Mouse (Mus musculus) limb, embryonic 12.5 days (tissue): ENCODE measurements around the gene Orm1. TPM values are rescaled to one million over a fixed set of nuclear protein-coding genes. Genes with fewer than 3 reads are reported as not detected.

Experiments
- ATAC-seq: fragments of 200-750 bp; cut with Nextera tagmentation; 2 replicates; pipeline ENCODE4 v1.8.0; 2017; ENCODE audit warnings: low read depth, moderate TSS enrichment; ENCODE audit not compliant: insufficient number of reproducible peaks, insufficient read depth, low FRiP score, low TSS enrichment
- H3K27ac ChIP-seq: fragments of 300-500 bp; sonication (generic); 2 replicates; pipeline ENCODE4 v1.5.1; 2016; ENCODE audit warnings: mild to moderate bottlenecking, moderate library complexity
- H3K27me3 ChIP-seq: fragments of 300-500 bp; sonication (generic); 2 replicates; pipeline ENCODE4 v1.6.1; 2016; ENCODE audit warnings: mild to moderate bottlenecking, moderate library complexity
- H3K36me3 ChIP-seq: fragments of 300-500 bp; sonication (generic); 2 replicates; pipeline ENCODE4 v1.6.1; 2016; ENCODE audit warnings: mild to moderate bottlenecking, moderate library complexity
- H3K4me1 ChIP-seq: fragments of 300-500 bp; sonication (generic); replicated peaks from 2 replicates; pipeline ENCODE4 v1.6.1; 2016
- H3K4me2 ChIP-seq: fragments of 300-500 bp; sonication (generic); 2 replicates; pipeline ENCODE4 v1.6.1; 2016; ENCODE audit warnings: mild to moderate bottlenecking, moderate library complexity
- H3K4me3 ChIP-seq: fragments of 300-500 bp; sonication (generic); replicated peaks from 2 replicates; pipeline ENCODE4 v1.5.1; 2016; ENCODE audit warnings: mild to moderate bottlenecking
- H3K9ac ChIP-seq: fragments of 300-500 bp; sonication (generic); replicated peaks from 2 replicates; pipeline ENCODE4 v1.6.1; 2016; ENCODE audit warnings: mild to moderate bottlenecking, moderate library complexity
- H3K9me3 ChIP-seq: fragments of 300-500 bp; sonication (generic); 2 replicates; pipeline ENCODE4 v1.6.1; 2016; ENCODE audit warnings: mild to moderate bottlenecking, moderate library complexity
- WGBS: fragments of 180-500 bp; shearing (Covaris S2); methylation state at CpG from one replicate; pipeline ENCODE4 v1.1.7; 2016; 5-methylcytosine and 5-hydroxymethylcytosine counted together
- polyA plus RNA-seq: library from polyadenylated mRNA; unstranded; fragments of >200 nt; fragmentation: Nextera tagmentation; extraction: Ambion mirVana; gene quantifications from 2 replicates; pipeline ENCODE4 v1.2.1, GENCODE M21; 2016

Orm1 gene
- not detected in 2 replicates for polyA plus RNA-seq

DNA sequence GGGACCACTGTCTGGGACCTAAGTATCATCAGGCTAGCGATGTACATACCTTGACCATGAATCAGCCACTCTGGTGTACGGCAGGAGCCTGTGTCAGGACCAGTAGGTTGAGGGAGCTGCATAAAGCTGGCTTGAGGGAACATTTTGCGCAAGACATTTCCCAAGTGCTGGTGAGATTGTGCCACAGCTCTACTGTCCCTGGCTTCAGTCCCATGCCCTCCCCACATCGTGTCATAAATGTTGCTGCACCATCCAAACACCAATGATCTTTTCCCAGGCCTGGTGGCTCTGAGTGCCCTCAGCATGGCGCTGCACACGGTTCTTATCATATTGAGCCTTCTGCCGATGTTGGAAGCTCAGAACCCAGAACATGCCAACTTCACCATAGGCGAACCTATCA, at the start of gene Orm1:
Orm1 (plus strand) TSS at position 266 of the 400 bp plus-strand sequence.
- no peaks in the 10 kb centered on the region for H3K36me3 ChIP-seq
- no peaks in the 10 kb centered on the region for H3K27me3 ChIP-seq
- H3K4me1 ChIP-seq: peaks cover 4% of the 10 kb centered on the region; the same call in 1 of the 2 replicates
- 87% methylated on average over 8 of the region's 8 CpGs for WGBS
- H3K9ac ChIP-seq: no peak within 1 kb of the TSS
- no peak within 1 kb of the TSS for H3K4me2 ChIP-seq
- ATAC-seq: no peak
- H3K4me3 ChIP-seq: no peak within 1 kb of the TSS
- no peaks in the 10 kb centered on the region for H3K9me3 ChIP-seq
- no peak within 1 kb of the TSS for H3K27ac ChIP-seq

DNA sequence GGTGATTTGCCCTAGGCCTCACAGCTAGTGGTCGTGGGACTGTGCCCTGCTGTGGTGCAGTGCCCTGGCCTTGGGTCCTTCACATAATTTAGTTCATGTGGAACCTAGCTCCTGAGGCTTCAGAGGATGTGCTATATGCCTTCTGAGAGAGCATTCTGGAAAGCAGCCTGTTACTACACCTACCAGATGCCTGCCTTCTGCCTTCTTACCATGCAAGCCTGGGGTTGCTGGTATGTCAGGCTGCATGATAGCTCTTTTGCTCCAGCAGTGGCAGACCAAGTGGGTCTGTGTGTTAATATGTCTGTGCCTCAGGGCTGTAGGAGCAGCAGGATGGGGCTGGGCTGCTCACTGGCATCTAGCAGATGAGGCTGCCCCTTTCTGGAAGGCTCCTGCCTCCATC, 48.7 kb upstream of the Orm1 start:
- peaks cover 80% of the 10 kb centered on the region for H3K36me3 ChIP-seq
- no peak overlapping the region for H3K4me3 ChIP-seq

DNA sequence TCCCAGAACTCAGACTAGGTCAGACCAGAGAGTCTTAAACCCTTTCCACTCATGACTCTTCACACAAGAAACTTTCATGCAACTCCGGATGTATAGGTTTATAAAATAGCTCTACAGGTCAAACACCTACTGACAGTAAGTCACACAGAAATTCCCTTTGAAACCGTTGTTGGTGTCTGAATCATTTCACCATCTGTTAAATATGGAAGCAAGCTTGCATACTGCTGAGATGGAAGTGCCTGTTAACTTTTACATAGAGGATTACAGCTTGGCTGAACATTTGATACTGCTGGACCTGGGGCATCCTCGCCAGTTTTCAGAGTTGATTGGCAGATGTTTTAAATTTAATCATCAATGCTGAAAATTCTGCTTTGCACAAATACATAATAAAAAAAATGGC, 48.1 kb upstream of the Orm1 start:
- ATAC-seq: no peak
- Histone ChIP-seq H3K4me1 (peaks cover 4% of the 10 kb centered on the region), H3K9ac (no peak overlapping the region), H3K27me3 (no peaks in the 10 kb centered on the region), H3K4me3 (no peak overlapping the region), H3K36me3 (peaks cover 86% of the 10 kb centered on the region), H3K4me2 (no peak overlapping the region), H3K9me3 (no peaks in the 10 kb centered on the region), H3K27ac (no peak overlapping the region)
- 67% methylated on average over 3 of the region's 3 CpGs for WGBS

More for the DNA sequence above, 48.7 kb upstream of the Orm1 start:
- no peaks in the 10 kb centered on the region for H3K27me3 ChIP-seq
- peaks cover 10% of the 10 kb centered on the region for H3K4me1 ChIP-seq
- no peak for ATAC-seq
- no peak overlapping the region for H3K4me2 ChIP-seq
- 72% methylated on average over 1 of the region's 1 CpGs for whole genome bisulfite sequencing
- H3K9ac ChIP-seq: no peak overlapping the region
- no peaks in the 10 kb centered on the region for H3K9me3 ChIP-seq
- H3K27ac ChIP-seq: no peak overlapping the region; the same call in 1 of the 2 replicates

DNA sequence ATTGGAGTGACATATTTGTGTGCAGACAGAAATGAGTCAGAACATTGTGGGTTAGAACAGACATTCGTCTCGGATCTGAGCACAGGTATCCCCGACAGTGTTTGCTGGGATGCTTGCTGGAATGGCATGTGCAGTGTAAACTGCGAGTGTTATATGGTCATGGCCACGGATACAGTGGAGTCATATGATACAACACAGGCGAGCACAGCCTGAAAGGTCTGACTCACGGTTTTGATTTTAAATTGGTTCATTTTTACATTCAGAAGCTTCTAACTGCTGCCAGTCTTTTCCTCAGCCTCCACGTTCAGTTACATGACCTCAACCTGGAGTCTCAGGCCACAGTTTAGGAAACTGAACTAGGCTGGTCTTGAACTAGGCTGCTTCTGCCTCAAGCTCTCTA, 47.5 kb upstream of the Orm1 start:
- ATAC-seq: no peak
- no peaks in the 10 kb centered on the region for H3K27me3 ChIP-seq
- peaks cover 87% of the 10 kb centered on the region for H3K36me3 ChIP-seq
- H3K9ac ChIP-seq: no peak overlapping the region
- H3K4me2 ChIP-seq: no peak overlapping the region
- H3K4me1 ChIP-seq: no peaks in the 10 kb centered on the region
- no peak overlapping the region for H3K27ac ChIP-seq
- H3K4me3 ChIP-seq: no peak overlapping the region
- H3K9me3 ChIP-seq: no peaks in the 10 kb centered on the region
- 83% methylated on average over 8 of the region's 8 CpGs for WGBS

DNA sequence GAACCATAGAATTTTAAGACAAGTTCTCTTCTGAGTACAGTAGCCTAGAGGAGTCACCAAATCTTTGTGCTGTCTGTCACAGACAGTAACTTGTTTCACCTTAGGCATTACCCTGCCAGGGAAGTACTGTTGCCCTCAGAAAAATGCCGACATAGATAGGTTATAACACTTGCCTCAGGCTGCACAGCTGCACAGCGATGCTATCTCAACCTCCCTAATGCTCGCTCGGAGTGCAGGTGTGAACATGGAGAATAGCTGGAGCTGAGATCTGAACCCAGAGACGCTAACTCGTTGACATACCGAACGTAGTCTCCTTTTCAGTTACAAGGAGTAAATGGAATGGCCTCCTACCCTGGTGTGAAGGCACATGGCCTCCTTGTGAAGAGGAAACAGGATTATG, 46.2 kb upstream of the Orm1 start:
- peaks cover 90% of the 10 kb centered on the region for H3K36me3 ChIP-seq
- no peak for ATAC-seq
- H3K4me1 ChIP-seq: no peaks in the 10 kb centered on the region
- no peaks in the 10 kb centered on the region for H3K9me3 ChIP-seq
- H3K27ac ChIP-seq: no peak overlapping the region
- H3K27me3 ChIP-seq: no peaks in the 10 kb centered on the region
- no peak overlapping the region for H3K4me3 ChIP-seq
- no peak overlapping the region for H3K9ac ChIP-seq
- 86% methylated on average over 8 of the region's 8 CpGs for WGBS
- no peak overlapping the region for H3K4me2 ChIP-seq

DNA sequence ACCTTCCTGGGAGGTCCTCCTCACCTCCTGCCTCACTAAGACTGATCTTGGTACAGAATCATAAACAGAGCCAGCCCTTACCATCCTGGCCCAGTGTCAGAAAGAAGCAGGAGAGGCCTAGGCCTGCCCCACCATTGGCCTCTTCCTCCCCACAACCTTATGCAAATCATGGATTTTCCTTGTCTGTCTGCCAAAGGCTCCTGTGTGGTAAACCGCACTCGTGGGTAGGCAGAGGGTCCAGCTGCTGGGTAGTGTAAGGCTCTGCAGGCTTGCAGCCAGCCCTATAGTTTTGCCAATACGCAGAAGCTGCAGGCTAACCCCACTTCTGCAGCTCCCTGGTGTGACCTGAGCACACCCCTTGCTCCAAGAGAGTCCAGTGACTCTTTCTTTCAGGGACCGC, 41.7 kb upstream of the Orm1 start:
- Histone ChIP-seq H3K27ac (no peak overlapping the region), H3K36me3 (peaks cover 83% of the 10 kb centered on the region), H3K9ac (no peak overlapping the region), H3K4me2 (no peak overlapping the region), H3K27me3 (no peaks in the 10 kb centered on the region), H3K4me3 (no peak overlapping the region), H3K9me3 (no peaks in the 10 kb centered on the region), H3K4me1 (no peaks in the 10 kb centered on the region)
- no peak for ATAC-seq
- WGBS: 59% methylated on average over 4 of the region's 4 CpGs

DNA sequence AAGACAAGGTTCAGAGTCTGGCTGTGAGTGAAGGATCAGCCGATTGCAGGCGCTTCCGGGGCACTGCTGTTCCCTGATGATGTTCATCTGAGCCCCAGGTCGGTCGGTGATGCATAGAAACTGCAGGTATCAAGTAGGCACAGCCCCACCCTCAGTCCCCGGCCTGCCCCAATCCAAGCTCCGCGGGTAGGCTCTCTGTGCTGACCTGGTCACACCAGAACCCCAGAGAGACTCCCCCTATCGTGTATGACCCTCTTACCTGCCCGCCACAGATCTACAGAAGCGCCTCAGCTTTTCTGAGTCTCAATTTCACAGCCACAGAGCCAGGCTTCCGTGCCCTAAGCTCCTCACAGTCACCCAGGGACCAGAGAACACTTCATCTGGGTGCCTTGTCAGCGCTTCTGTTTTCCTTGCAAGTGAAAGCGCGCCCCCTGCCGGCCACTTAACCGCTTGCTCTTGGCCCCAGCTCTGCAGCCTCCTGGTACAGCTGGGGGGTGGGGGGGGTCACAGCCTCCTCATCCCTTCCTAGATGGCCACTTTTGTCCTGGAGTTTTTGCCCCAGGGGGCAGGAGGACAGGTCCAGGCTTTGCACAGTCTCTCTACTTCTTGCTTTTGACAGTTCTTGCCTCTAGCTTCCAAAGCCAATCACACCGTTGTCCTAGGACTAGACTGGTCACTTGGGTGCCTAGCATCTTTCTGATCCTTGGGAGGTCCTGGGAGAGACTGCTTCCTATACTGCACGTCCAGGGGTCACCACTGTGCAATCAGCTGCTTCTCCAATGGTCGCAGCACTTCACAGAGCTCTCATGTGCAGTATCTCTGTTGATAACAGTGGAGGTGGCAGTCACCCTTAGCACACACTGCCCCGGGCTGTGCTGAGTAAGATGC, 36.9 kb upstream of the Orm1 start:
- Histone ChIP-seq H3K36me3 (peaks cover 88% of the 10 kb centered on the region), H3K4me2 (no peak overlapping the region), H3K4me1 (no peaks in the 10 kb centered on the region), H3K4me3 (no peak overlapping the region), H3K9me3 (no peaks in the 10 kb centered on the region), H3K9ac (no peak overlapping the region), H3K27ac (no peak overlapping the region), H3K27me3 (no peaks in the 10 kb centered on the region)
- WGBS: 32% methylated on average over 21 of the region's 21 CpGs
- 0 out of 2 replicates have a peak, but pooled peaks have one; percentile 39 for ATAC-seq

DNA sequence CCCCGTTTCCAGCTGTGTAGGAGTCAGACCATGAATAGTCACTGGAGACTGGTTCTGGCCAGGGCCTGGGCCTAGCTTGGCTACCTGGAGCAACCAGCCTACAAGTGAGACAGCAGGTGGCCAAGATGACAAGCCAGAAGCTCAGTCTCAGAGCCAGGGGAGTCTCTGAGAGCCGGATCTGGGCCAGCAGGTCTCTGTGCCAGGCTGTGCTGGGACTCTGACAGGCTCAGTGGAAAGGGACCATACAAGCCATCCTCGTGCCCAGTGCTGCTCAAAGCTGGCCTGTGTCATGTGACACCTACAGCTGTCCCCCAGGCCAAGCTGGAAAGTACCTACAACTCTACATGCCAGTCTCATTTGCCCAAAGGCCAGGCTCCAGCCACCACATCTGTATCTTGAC, 36.0 kb upstream of the Orm1 start:
- Histone ChIP-seq H3K4me2 (no peak overlapping the region), H3K27ac (no peak overlapping the region), H3K27me3 (no peaks in the 10 kb centered on the region), H3K4me3 (no peak overlapping the region), H3K9ac (no peak overlapping the region), H3K4me1 (no peaks in the 10 kb centered on the region), H3K36me3 (peaks cover 88% of the 10 kb centered on the region), H3K9me3 (no peaks in the 10 kb centered on the region)
- ATAC-seq: no peak
- WGBS: 80% methylated on average over 3 of the region's 3 CpGs

DNA sequence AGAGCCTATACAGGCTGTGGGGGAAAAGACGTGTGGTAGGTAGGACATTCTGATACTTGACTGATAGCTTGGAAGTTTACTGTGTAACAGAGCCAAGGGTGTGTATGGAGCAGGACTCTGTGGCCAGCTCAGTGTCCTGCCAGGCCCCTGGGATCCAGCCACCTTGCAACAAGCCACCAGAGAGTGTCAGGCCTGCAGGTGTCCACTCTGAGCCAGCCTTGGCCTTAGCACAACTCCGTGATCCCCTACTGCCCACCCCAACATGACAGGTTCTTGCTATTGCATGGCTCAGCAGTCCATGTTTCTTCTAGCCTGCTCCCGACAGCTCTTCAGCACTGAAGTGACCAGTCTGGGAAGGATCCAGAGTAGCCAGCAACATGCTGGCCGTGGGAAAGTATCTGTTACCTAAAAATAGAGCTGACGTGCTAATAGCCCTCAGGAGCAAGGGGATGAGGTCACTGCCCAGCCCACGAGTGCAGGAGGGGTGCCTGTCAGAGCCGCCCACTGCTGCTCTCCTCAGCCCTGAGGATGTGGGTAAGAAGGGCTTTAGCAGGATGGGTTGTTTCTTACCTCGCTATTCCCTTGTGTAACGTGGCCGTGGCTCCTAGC, 34.0 kb upstream of the Orm1 start:
- peaks cover 93% of the 10 kb centered on the region for H3K36me3 ChIP-seq
- ATAC-seq: no peak
- 60% methylated on average over 10 of the region's 10 CpGs for WGBS

DNA sequence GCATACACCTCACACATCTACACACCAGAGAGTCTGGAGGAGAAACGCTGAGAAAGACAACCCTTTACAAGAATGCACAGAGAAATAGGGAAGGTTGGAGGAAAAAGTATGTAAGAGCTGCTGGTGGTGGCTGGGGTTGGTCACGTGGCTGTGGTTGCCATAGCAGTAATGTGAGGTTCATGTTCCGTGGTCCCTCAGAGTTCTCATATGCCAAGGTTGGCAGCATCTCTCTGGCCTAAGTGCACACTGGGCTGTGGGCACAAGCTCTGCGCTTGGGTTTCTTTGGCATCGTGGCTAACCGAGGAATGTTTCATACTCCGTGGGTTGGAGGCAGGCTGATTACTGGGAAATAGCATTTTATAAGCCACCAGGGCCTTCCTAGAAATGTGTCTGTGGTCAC, 32.9 kb upstream of the Orm1 start:
- H3K27me3 ChIP-seq: no peaks in the 10 kb centered on the region

More for the DNA sequence above, 34.0 kb upstream of the Orm1 start:
- no peaks in the 10 kb centered on the region for H3K4me1 ChIP-seq
- no peaks in the 10 kb centered on the region for H3K27me3 ChIP-seq
- H3K4me2 ChIP-seq: no peak overlapping the region
- H3K9ac ChIP-seq: no peak overlapping the region
- no peak overlapping the region for H3K27ac ChIP-seq
- H3K9me3 ChIP-seq: no peaks in the 10 kb centered on the region
- no peak overlapping the region for H3K4me3 ChIP-seq

DNA sequence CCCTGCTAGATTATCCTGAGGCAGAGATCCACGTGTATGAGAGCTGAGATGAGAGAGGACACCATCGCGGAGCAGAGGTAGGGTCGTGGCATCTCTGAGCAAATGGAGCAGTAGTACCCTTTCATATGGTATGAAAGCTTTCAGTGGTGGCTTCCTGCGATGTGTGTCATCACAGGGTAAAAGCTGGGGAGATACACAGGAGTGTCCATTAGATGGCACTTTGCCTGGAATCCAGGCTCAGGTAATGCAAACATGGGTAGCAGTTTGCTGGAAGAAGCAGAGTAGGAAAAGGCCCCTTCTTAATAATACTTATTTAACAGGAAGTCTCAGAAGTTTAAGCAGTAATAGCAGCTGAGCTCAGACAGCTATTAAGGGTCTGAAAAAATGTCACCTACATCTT, 30.3 kb upstream of the Orm1 start:
- H3K9me3 ChIP-seq: no peaks in the 10 kb centered on the region
- no peak overlapping the region for H3K4me2 ChIP-seq
- no peak overlapping the region for H3K27ac ChIP-seq
- 75% methylated on average over 5 of the region's 5 CpGs for WGBS
- no peaks in the 10 kb centered on the region; the same call in 1 of the 2 replicates for H3K27me3 ChIP-seq
- ATAC-seq: no peak
- H3K36me3 ChIP-seq: peaks cover 99% of the 10 kb centered on the region
- no peak overlapping the region for H3K4me3 ChIP-seq
- H3K4me1 ChIP-seq: no peaks in the 10 kb centered on the region
- H3K9ac ChIP-seq: no peak overlapping the region

More for the DNA sequence above, 32.9 kb upstream of the Orm1 start:
- WGBS: 86% methylated on average over 7 of the region's 7 CpGs
- no peak for ATAC-seq
- H3K9me3 ChIP-seq: no peaks in the 10 kb centered on the region
- no peaks in the 10 kb centered on the region for H3K4me1 ChIP-seq
- H3K9ac ChIP-seq: no peak overlapping the region
- H3K4me3 ChIP-seq: no peak overlapping the region
- H3K36me3 ChIP-seq: peaks cover 93% of the 10 kb centered on the region
- no peak overlapping the region for H3K27ac ChIP-seq
- no peak overlapping the region for H3K4me2 ChIP-seq
